Mouse (Mus musculus) limb, embryonic 10.5 days (tissue): Measurements from ENCODE around the gene Mob4. TPM values are rescaled to one million over a fixed set of nuclear protein-coding genes. Genes with fewer than 3 reads are reported as not detected.
A peak's percentile ranks its signal among the peaks of the same experiment; 100 is the strongest.

Experiments used
- DNase-seq: peaks from one replicate; pipeline ENCODE4 v3.0.0-alpha.2; 2017; ENCODE audit warnings: low spot score
- H3K27ac ChIP-seq: fragments of 300-500 bp; sonication (generic); 2 replicates; pipeline ENCODE4 v1.5.1; 2016; ENCODE audit warnings: mild to moderate bottlenecking
- H3K27me3 ChIP-seq: fragments of 300-500 bp; sonication (generic); 2 replicates; pipeline ENCODE4 v1.6.1; 2016; ENCODE audit warnings: low read depth, mild to moderate bottlenecking; ENCODE audit not compliant: poor library complexity, severe bottlenecking
- H3K36me3 ChIP-seq: fragments of 300-500 bp; sonication (generic); 2 replicates; pipeline ENCODE4 v1.6.1; 2016; ENCODE audit warnings: mild to moderate bottlenecking, moderate library complexity
- H3K4me1 ChIP-seq: fragments of 300-500 bp; sonication (generic); 2 replicates; pipeline ENCODE4 v1.6.1; 2016
- H3K4me3 ChIP-seq: fragments of 300-500 bp; sonication (generic); 2 replicates; pipeline ENCODE4 v1.5.1; 2016; ENCODE audit warnings: mild to moderate bottlenecking, moderate library complexity
- H3K9me3 ChIP-seq: fragments of 300-500 bp; sonication (generic); replicated peaks from 2 replicates; pipeline ENCODE4 v1.6.1; 2016; ENCODE audit warnings: mild to moderate bottlenecking
- WGBS: fragments of 180-500 bp; shearing (Covaris S2); methylation state at CpG from one replicate; pipeline ENCODE4 v1.1.7; 2016; 5-methylcytosine and 5-hydroxymethylcytosine counted together
- polyA plus RNA-seq: library from polyadenylated mRNA; unstranded; fragments of >200 nt; fragmentation: Nextera tagmentation; extraction: Ambion mirVana; gene quantifications from 2 replicates; pipeline ENCODE4 v1.2.1, GENCODE M21; 2016

Mob4 gene
- polyA plus RNA-seq, 1 experiment from 2014 or later: 139 TPM

GRCm38 (mm10) chr1:55173720-55174557 is 42.9 kb downstream of the Mob4 start:
- Histone ChIP-seq H3K4me1 (no peaks in the 10 kb centered on the region), H3K4me3 (no peak overlapping the region), H3K9me3 (no peaks in the 10 kb centered on the region), H3K36me3 (peaks cover 73% of the 10 kb centered on the region), H3K27me3 (no peaks in the 10 kb centered on the region), H3K27ac (no peak overlapping the region)
- 90% methylated on average over 10 of the region's 10 CpGs for WGBS
- DNase-seq: no peak

GRCm38 (mm10) chr1:55174558-55175034 is 43.6 kb downstream of the Mob4 start:
- H3K4me3 ChIP-seq: no peak overlapping the region
- H3K27me3 ChIP-seq: no peaks in the 10 kb centered on the region
- no peak for DNase-seq
- H3K36me3 ChIP-seq: peaks cover 72% of the 10 kb centered on the region
- H3K9me3 ChIP-seq: no peaks in the 10 kb centered on the region
- H3K4me1 ChIP-seq: no peaks in the 10 kb centered on the region
- 42% methylated on average over 3 of the region's 3 CpGs for WGBS
- no peak overlapping the region for H3K27ac ChIP-seq

GRCm38 (mm10) chr1:55179917-55180566 is 49.0 kb downstream of the Mob4 start:
- no peak for DNase-seq
- Histone ChIP-seq H3K27ac (no peak overlapping the region), H3K4me1 (peaks cover 13% of the 10 kb centered on the region), H3K4me3 (no peak overlapping the region), H3K27me3 (no peaks in the 10 kb centered on the region), H3K36me3 (peaks cover 79% of the 10 kb centered on the region), H3K9me3 (no peaks in the 10 kb centered on the region)
- 86% methylated on average over 5 of the region's 5 CpGs for WGBS

- DNase-seq: no peak
- 85% methylated on average over 5 of the region's 5 CpGs for WGBS
- no peaks in the 10 kb centered on the region for H3K9me3 ChIP-seq
- H3K27ac ChIP-seq: no peak overlapping the region
- H3K4me1 ChIP-seq: peaks cover 13% of the 10 kb centered on the region
- no peak overlapping the region for H3K4me3 ChIP-seq
- H3K27me3 ChIP-seq: no peaks in the 10 kb centered on the region
- peaks cover 70% of the 10 kb centered on the region for H3K36me3 ChIP-seq
These were observed 51.4 kb downstream of the Mob4 start for GRCm38 (mm10) chr1:55182392-55182791.

- WGBS: 89% methylated on average over 6 of the region's 6 CpGs
- no peak overlapping the region for H3K27ac ChIP-seq
- DNase-seq: no peak
- no peak overlapping the region for H3K4me3 ChIP-seq
- peaks cover 61% of the 10 kb centered on the region for H3K36me3 ChIP-seq
- no peaks in the 10 kb centered on the region for H3K9me3 ChIP-seq
- H3K27me3 ChIP-seq: no peaks in the 10 kb centered on the region
- peaks cover 13% of the 10 kb centered on the region for H3K4me1 ChIP-seq
These were observed 54.7 kb downstream of the Mob4 start for GRCm38 (mm10) chr1:55185718-55186117.

GRCm38 (mm10) chr1:55186592-55187210 is 55.7 kb downstream of the Mob4 start:
- 32% methylated on average over 11 of the region's 11 CpGs for WGBS
- H3K27me3 ChIP-seq: no peaks in the 10 kb centered on the region
- peaks cover 57% of the 10 kb centered on the region for H3K36me3 ChIP-seq
- H3K4me3 ChIP-seq: no peak overlapping the region
- no peak for DNase-seq
- H3K4me1 ChIP-seq: peaks cover 9% of the 10 kb centered on the region
- H3K27ac ChIP-seq: no peak overlapping the region
- H3K9me3 ChIP-seq: no peaks in the 10 kb centered on the region

- peaks cover 51% of the 10 kb centered on the region for H3K4me1 ChIP-seq
- no peak overlapping the region for H3K4me3 ChIP-seq
- no peak for DNase-seq
- H3K27me3 ChIP-seq: no peaks in the 10 kb centered on the region
- H3K9me3 ChIP-seq: no peaks in the 10 kb centered on the region
- peaks cover 34% of the 10 kb centered on the region for H3K36me3 ChIP-seq
- H3K27ac ChIP-seq: peak overlapping the region; percentile 83
- WGBS: 32% methylated on average over 8 of the region's 8 CpGs
These were observed 61.0 kb downstream of the Mob4 start for GRCm38 (mm10) chr1:55192015-55192414.

- peak; percentile 61 for DNase-seq
- Histone ChIP-seq H3K36me3 (peaks cover 34% of the 10 kb centered on the region), H3K4me3 (no peak overlapping the region), H3K27me3 (no peaks in the 10 kb centered on the region), H3K27ac (peak overlapping the region; percentile 83), H3K4me1 (peaks cover 51% of the 10 kb centered on the region), H3K9me3 (no peaks in the 10 kb centered on the region)
- 49% methylated on average over 3 of the region's 3 CpGs for WGBS
These were observed 61.8 kb downstream of the Mob4 start for GRCm38 (mm10) chr1:55192824-55193223.

- H3K9me3 ChIP-seq: no peaks in the 10 kb centered on the region
- peak overlapping the region; percentile 83 for H3K27ac ChIP-seq
- WGBS: 31% methylated on average over 2 of the region's 2 CpGs
- DNase-seq: peak; percentile 74
- H3K36me3 ChIP-seq: peaks cover 34% of the 10 kb centered on the region
- peaks cover 51% of the 10 kb centered on the region for H3K4me1 ChIP-seq
- no peak overlapping the region for H3K4me3 ChIP-seq
- no peaks in the 10 kb centered on the region for H3K27me3 ChIP-seq
These were observed 62.3 kb downstream of the Mob4 start for GRCm38 (mm10) chr1:55193316-55193715.

GRCm38 (mm10) chr1:55194064-55194915 is 63.3 kb downstream of the Mob4 start:
- H3K4me3 ChIP-seq: no peak overlapping the region
- 49% methylated on average over 19 of the region's 19 CpGs for WGBS
- DNase-seq: no peak
- H3K4me1 ChIP-seq: peaks cover 57% of the 10 kb centered on the region
- no peaks in the 10 kb centered on the region for H3K27me3 ChIP-seq
- H3K27ac ChIP-seq: peak overlapping the region; percentile 59
- H3K36me3 ChIP-seq: peaks cover 32% of the 10 kb centered on the region
- H3K9me3 ChIP-seq: no peaks in the 10 kb centered on the region

GRCm38 (mm10) chr1:55195021-55195420 is 64.0 kb downstream of the Mob4 start:
- no peak for DNase-seq
- Histone ChIP-seq H3K27ac (peak overlapping the region; percentile 50), H3K9me3 (no peaks in the 10 kb centered on the region), H3K36me3 (peaks cover 27% of the 10 kb centered on the region), H3K4me1 (peaks cover 58% of the 10 kb centered on the region), H3K27me3 (no peaks in the 10 kb centered on the region), H3K4me3 (no peak overlapping the region)
- WGBS: 75% methylated on average over 4 of the region's 4 CpGs

- 63% methylated on average over 6 of the region's 6 CpGs for WGBS
- Histone ChIP-seq H3K27ac (no peak overlapping the region), H3K4me1 (peaks cover 58% of the 10 kb centered on the region), H3K36me3 (peaks cover 17% of the 10 kb centered on the region), H3K27me3 (no peaks in the 10 kb centered on the region), H3K9me3 (no peaks in the 10 kb centered on the region), H3K4me3 (no peak overlapping the region)
- DNase-seq: no peak
These were observed 65.4 kb downstream of the Mob4 start for GRCm38 (mm10) chr1:55196327-55197003.
